Mouse (Mus musculus) brain, embryonic 14.5 days (tissue): ENCODE data around the gene Nfkbil1. TPM values are rescaled to one million over a fixed set of nuclear protein-coding genes. Genes with fewer than 3 reads are reported as not detected.

Experiments used
- DNase-seq: peaks from one replicate; pipeline ENCODE4 v3.0.0-alpha.2; 2011; ENCODE audit warnings: low read depth
- CTCF ChIP-seq: fragments of 200-500 bp; IDR thresholded peaks from 2 replicates; pipeline ENCODE4 v1.5.1; 2012; ENCODE audit warnings: inconsistent platforms, mild to moderate bottlenecking, moderate library complexity, borderline replicate concordance; ENCODE audit not compliant: insufficient read depth, insufficient read length; ENCODE audit errors: extremely low read depth
- POLR2A ChIP-seq: fragments of 200-500 bp; IDR thresholded peaks from 2 replicates; pipeline ENCODE4 v1.6.1; 2012; ENCODE audit warnings: mild to moderate bottlenecking, inconsistent platforms, borderline replicate concordance; ENCODE audit not compliant: poor library complexity, insufficient read depth, insufficient read length, severe bottlenecking; ENCODE audit errors: extremely low read depth
- polyA plus RNA-seq: library from polyadenylated mRNA; depleted of rRNA; stranded (reverse); fragments of >200 nt; gene quantifications from 2 replicates; pipeline ENCODE4 v1.2.3, GENCODE M21; 2012

The Nfkbil1 gene
- polyA plus RNA-seq, 1 experiment: 13.4 TPM

DNA sequence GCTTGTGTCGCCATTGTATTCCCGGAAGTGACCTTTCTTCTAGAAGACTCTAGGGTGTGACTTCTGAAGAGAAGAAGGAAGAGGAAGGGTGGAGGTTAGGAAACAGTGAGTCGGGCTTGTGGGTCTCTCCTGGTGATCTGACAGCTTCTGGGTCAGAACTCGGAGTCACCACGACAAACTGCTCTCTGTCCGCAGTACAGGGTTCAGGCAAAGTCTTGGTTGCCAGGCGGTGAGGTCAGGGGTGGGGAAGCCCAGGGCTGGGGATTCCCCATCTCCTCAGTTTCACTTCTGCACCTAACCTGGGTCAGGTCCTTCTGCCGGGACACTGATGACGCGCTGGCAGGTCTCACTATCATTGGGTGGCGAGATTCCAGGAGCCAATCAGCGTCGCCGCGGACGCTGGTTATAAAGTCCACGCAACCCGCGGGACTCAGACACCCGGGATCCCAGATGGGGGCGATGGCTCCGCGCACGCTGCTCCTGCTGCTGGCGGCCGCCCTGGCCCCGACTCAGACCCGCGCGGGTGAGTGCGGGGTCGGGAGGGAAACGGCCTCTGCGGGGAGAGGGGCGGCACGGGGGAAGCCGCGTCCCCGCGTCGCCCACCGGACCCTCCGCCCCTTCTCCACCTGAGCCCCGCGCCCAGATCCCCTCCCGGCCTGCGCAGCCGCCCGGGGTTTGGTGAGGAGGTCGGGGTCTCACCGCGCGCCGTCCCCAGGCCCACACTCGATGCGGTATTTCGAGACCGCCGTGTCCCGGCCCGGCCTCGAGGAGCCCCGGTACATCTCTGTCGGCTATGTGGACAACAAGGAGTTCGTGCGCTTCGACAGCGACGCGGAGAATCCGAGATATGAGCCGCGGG is 27.3 kb upstream of the Nfkbil1 start, which contains the start of gene H2-D1:
H2-D1 (plus strand) TSS at position 67 of the 859 bp plus-strand sequence.
- TF ChIP-seq CTCF (no peak), POLR2A (peak; percentile 70; the same call in 1 of the 2 replicates)
- peak; percentile 91 for DNase-seq

DNA sequence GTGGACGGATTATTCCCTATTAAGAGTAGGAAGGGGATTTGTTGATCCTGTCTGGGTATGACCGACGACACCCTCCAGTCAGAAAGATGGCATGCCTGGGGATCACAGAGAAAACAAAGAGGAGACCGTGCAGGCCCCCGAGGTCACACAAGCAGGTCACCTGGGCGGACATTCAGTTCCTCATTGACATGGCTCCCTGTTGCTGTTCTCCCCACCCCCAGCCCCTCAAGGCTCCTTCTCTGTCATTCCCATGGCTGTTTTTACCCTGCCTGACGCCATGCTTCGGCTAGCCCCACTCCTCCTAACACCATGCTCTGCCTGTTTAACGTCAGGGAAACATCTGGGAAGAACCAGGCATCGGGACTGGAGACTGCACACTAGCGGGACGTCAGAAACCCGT is 26.1 kb upstream of the Nfkbil1 start:
- DNase-seq: no peak
- TF ChIP-seq POLR2A (no peak), CTCF (no peak)

DNA sequence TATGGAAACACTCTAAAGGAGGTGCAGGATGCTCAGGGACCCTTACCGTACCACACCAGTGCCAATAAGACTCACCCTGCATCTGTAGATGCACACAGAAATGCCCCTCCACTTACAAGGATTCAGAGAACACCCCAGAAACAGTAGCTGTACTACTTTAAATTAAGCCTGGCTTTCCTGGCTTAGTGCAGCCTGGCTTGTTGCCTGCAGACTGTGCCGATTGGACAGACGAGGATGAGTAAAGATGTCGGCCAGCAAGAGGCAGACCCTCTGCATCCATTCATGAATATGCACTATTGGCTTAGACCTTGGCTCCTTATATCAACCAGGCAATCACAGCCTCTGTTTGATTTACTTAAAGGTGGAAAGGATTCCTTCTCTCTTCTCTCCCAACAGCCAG is 24.0 kb upstream of the Nfkbil1 start:
- TF ChIP-seq POLR2A: no peak
- DNase-seq: no peak

- TF ChIP-seq CTCF: no peak
- no peak for TF ChIP-seq POLR2A
- no peak for DNase-seq
Observed at GRCm38 (mm10) chr17:35258492-35259478, 23.2 kb upstream of the Nfkbil1 start.

- DNase-seq: peak; percentile 92
- TF ChIP-seq POLR2A (no peak), CTCF (peak; percentile 86)
Observed at GRCm38 (mm10) chr17:35257824-35258491, 22.4 kb upstream of the Nfkbil1 start.

GRCm38 (mm10) chr17:35257378-35257777 is 21.8 kb upstream of the Nfkbil1 start:
- DNase-seq: no peak
- TF ChIP-seq CTCF (no peak), POLR2A (no peak)

- no peak for DNase-seq
- TF ChIP-seq CTCF (no peak), POLR2A (no peak)
Observed at GRCm38 (mm10) chr17:35255704-35256103, 20.1 kb upstream of the Nfkbil1 start.

GRCm38 (mm10) chr17:35255301-35255700 is 19.7 kb upstream of the Nfkbil1 start:
- DNase-seq: no peak
- TF ChIP-seq CTCF: no peak
- TF ChIP-seq POLR2A: no peak

DNA sequence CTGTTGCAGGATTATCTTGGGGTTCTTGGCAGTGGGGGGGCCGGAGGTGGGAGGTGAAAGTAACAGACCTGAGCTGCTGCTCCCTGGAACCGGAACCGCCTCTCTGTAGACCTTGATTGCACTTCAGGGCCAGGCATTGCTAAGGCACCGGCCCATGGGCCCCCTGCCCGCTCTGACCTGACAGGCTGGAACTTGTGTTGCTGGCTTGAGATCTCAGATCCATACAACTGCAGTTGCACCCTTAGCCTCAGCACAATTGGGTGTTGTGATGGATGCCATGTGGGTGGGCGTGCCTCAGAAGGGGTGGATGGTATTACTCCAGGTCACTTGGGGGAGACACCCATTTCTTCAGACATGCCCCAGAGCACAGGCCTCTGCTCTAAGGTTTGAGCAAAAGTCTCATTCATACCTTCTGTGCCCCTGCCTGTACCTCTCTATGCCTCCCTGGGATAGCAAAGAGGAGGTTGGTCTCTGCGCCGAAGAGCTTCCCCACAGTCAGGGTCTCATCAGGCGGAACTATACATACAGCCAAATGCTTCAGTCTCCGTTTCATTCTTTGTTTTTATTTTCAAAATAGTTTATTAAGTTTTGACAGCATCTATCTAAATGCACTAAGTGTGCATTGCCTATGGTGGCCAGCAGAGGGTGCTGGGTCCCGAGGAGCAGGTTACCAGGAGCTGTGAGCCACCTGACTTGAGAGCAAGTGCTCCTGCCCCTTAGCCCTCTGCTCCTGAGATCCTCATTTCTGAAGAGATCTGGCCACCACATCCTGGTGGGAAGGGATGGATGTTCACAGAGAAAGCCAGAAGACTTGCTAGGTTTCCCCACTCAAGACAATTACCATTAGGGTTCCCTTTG is 18.9 kb upstream of the Nfkbil1 start:
- TF ChIP-seq POLR2A (no peak), CTCF (peak; percentile 86)

More for the DNA sequence above, 18.9 kb upstream of the Nfkbil1 start:
- peak; percentile 54 for DNase-seq
